Mouse (Mus musculus) CH12F3 (cell line): ENCODE results near the gene Gdf9.
"Not testable (repeated sequence)": the region's sequence is repeated elsewhere in the genome, so short reads cannot be mapped to it uniquely, and the experiment has no call there.

ENCODE experiments used
- in situ Hi-C: fragments of 300-500 bp; cut with MboI; formaldehyde crosslinking; loops from 2 replicates; pipeline ENCODE4 v1.14.3; 2020; ENCODE audit warnings: low sequenced_read_pairs

Gdf9 gene

GRCm38 (mm10) chr11:53430670-53431346 lies at the start of gene Gdf9, which contains the start of gene Uqcrq:
TSS of gene Gdf9 (plus strand) at chr11:53431023.
TSS of gene Uqcrq (minus strand) at chr11:53430831.
- in situ Hi-C loops: no loop called here

DNA sequence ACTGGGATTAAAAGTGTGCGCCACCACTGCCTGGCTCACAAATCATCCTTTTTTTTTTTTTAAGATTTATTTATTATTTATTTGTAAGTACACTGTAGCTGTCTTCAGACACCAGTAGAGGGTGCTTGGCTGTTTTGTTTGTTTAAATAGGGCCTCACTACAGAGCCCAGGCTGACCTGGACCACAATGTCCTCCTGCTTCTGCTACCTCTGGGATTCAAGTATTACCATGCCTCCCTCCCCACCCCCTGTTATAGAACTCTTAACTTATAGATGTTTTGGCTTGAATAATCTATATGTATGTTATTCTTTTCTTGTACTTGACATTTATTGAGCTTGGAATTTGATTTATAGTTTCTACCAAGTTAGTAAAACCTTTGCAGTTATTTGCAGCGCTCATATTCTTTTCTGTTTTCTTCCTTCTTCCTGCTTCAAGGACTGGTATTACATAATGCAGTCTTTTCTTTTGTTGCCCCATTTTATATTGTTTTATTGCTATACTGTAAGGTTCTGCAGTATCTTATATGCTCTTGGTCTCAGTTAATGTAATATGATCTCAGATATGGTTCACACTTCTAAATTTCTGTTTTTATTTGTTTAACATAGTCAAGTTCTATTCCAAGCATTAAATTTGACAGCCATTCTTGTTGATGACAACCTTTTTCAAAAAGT lies 46.9 kb upstream of the Gdf9 start:
- in situ Hi-C loops: no loop called here

GRCm38 (mm10) chr11:53393856-53394255 lies 37.0 kb upstream of the Gdf9 start:
- in situ Hi-C loops: no loop called here

DNA sequence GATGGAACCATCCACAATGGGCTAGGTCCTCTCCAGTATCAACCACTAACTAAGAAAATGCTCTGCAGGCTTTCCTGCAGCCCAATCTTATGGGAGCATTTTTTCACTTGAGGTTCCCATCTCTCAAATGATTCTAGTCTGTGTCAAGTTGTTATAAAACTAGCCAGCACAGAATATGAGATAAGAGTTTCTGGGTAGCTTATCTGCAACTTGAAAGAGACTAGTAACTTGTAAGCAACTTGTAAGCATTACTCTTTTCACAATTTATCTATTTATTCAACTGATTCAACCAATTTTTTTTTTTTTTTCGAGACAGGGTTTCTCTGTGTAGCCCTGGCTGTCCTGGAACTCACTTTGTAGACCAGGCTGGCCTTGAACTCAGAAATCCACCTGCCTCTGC lies 27.2 kb upstream of the Gdf9 start:
- in situ Hi-C loops: no loop called here

DNA sequence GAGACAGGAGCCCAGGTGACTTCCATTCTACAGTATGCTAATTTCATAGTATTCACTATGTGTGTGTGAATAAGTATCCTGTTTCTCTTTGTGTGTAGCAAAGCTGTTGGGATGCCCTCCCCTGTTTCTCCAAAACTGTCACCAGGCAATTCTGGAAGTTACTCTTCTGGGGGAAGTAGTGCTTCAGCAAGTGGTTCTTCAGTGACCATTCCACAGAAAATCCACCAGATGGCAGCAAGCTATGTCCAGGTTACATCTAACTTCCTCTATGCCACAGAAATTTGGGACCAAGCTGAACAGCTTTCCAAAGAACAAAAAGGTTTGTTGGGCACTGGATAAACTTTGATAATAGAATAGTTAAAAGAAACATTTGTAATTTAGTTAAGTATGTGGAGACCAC lies 19.1 kb upstream of the Gdf9 start:
- in situ Hi-C loops: no loop called here

DNA sequence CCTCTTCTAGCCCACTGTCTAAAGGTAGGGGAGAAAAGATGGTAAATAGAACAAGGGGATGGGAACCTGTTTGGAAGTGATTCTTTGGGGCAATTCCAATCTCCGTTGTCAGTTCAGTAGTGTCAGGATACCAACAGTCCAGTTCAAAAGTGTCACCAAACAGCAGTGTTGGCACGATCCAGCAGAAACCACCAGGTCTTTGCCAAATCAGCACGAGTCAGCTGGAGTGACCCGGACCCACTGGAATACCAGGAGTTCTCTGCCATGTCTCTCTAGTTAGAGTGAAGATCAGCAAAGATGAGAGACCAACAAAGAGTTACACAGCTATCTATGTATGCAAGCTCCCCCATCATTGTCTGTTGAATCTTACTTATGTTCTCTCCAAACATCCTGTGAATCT lies 17.0 kb upstream of the Gdf9 start:
- in situ Hi-C loops: no loop called here

GRCm38 (mm10) chr11:53418048-53418447 lies 12.8 kb upstream of the Gdf9 start:
- in situ Hi-C loops: no loop called here

DNA sequence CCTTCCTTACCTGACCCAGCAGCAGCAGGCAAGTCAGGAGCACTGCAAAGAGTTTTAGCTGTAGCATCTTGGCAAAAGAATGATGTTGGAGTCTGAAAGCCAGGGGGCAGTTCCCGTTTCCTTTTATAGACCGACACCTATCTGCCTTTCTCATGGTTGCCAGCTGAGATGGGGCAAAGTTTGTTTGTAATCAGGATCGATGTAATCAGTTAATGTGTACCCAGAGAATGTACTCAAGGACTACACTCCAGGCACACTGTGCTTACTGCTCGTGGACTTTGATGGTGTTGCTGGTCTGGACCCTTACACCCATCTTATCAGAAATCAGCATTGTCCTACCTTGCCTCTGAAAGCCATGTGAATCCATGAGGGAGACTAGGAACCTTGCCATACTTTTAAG lies 7.8 kb upstream of the Gdf9 start, which contains the start of gene Leap2:
Leap2 (minus strand) TSS at position 135 of the 400 bp plus-strand sequence.
- in situ Hi-C loops: no loop called here

GRCm38 (mm10) chr11:53424826-53425225 lies 6.0 kb upstream of the Gdf9 start:
- in situ Hi-C loops: no loop called here

DNA sequence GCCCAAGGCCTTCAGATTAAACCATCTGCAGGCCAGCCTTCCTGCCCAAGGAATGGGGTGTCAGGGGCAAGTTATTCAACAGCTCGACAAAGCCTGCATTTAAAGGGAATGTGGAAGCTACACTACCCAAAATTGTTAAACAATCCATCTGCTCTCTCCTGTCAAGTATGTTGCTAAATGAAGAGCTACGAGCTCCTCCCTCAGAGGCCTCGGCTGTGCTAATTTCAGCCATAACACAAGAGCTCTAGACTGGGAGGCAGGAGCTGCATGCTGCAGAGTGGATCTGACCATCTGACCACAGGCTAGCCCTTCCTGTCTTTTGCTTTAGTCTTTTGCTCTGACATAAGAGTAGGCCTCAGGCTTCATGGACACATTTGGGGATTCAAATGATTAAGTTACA lies 5.6 kb upstream of the Gdf9 start:
- in situ Hi-C loops: no loop called here

- in situ Hi-C loops: no loop called here
Observed at GRCm38 (mm10) chr11:53425711-53426255, 5.0 kb upstream of the Gdf9 start.

DNA sequence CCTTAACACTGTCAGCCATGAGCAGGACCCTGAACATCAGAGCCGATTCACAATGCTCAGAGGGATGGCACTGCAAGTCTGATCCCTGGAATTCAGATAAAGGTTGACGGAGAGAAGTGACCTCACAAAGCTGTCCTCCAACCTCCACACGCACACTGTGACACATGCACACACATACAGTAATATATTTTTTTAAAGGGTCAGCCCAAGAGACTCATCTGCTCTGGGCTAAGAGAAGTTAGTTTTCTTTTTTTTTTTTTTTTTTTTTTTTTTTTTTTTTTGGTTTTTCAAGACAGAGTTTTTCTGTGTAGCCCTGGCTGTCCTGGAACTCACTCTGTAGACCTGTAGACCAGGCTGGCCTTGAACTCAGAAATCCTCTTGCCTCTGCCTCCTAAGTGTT lies 3.9 kb upstream of the Gdf9 start:
- in situ Hi-C loops: not testable (repeated sequence)

- in situ Hi-C loops: no loop called here
Observed at GRCm38 (mm10) chr11:53427993-53428715, 2.7 kb upstream of the Gdf9 start.

GRCm38 (mm10) chr11:53428716-53429057 lies 2.1 kb upstream of the Gdf9 start:
- in situ Hi-C loops: no loop called here

- in situ Hi-C loops: no loop called here
Observed at GRCm38 (mm10) chr11:53429182-53429581, 1.6 kb upstream of the Gdf9 start.

- in situ Hi-C loops: no loop called here
Observed at GRCm38 (mm10) chr11:53430300-53430669, 538 bp upstream of the Gdf9 start.

DNA sequence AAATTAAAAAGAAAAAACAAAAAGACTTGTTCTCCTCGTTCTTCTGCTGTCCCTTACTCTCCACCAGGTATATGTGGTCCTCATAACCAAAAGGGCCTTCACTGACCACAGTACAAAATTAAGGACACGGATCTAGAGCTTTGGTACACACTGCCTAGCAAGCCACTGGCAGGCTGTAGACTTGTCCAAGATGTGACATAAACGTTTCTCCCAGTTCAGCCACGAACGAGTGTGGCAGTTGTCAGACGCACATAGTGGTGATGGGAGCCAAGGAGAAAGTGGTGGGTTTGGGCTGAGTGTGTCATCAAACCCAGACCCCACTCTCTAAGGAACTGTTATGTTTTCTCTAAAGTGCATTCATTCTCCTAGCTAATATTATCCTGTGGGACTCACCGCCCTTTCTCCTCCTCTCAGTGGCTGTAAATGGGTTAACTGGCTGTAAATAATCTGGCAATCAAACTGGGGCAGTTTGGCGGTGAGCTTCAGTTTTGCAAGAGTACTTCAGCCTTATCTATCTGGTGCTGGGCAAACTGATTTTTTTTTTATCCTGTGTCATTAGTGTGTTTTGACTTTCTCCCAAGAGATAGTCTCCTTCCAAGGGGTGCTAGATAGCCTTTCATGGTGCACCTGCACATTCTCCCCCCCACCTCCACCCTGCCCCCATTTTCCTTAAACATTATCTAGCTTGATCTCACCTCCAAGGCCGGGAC lies 679 bp downstream of the Gdf9 start:
- in situ Hi-C loops: no loop called here

DNA sequence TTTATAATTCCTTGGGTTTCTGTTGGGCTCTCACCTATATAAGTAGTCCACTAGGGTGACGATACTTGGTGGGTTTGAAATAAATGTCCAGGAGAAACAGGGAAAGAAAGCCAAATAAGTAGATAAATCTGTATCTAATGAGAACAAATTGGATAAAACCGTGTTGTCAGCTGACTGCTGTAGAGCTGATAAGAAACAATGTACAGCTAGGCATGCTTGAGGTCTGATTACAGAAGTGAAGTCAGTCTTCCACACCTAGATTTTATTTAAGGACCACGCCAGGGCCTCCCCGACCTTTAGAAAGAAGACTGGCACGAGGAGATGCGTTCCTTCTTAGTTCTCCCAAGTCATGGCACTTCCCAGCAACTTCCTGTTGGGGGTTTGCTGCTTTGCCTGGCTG lies 2.2 kb downstream of the Gdf9 start:
- in situ Hi-C loops: no loop called here

DNA sequence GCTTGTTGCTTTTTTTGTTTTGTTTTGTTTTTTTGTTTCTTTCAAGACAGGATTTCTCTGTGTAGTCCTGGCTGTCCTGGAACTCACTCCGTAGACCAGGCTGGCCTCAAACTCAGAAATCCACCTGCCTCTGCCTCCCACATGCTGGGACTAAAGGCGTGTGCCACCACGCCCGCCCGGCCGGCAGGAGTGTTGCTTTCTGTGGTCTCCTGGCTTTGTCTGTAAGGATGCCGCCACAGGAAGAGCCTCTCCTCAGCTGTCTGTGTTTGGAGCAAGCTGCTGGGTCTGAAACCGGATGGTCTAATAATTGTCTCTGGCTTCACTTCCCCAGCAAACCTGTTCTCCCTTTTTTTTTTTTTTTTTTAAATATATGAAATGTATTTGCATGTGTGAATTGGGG lies 4.7 kb downstream of the Gdf9 start:
- in situ Hi-C loops: no loop called here

- in situ Hi-C loops: no loop called here
Observed at GRCm38 (mm10) chr11:53436338-53436737, 5.5 kb downstream of the Gdf9 start.

DNA sequence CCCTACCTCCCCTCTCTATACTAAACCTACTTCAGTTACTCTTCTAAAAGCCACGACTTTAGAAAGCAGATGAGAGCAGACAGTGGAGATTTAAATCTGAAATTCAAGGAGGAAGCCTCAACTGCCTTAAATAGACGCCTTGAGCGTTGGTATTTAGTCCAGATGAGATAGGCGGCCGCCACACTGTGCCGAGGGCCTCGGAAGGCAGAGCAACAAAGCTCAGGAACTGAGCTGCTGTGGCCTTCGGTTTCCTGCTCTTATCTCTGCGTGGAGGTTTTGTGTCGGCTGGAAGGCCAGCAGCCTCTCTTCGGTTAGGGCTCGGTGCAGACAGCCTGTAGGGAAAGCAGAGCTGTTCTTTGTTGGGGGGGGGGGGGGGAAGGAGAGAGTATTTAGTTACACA lies 11.1 kb downstream of the Gdf9 start:
- in situ Hi-C loops: no loop called here
